Mouse (Mus musculus) megakaryocyte, adult 5-6 weeks (primary cell): ENCODE results near the gene Ccndbp1. TPM values are rescaled to one million over a fixed set of nuclear protein-coding genes. Genes with fewer than 3 reads are reported as not detected.
"Not testable (repeated sequence)": the region's sequence is repeated elsewhere in the genome, so short reads cannot be mapped to it uniquely, and the experiment has no call there.

Source experiments
- ATAC-seq: 2 replicates; pipeline ENCODE4 v1.8.0; 2016; ENCODE audit warnings: mild to moderate bottlenecking, inconsistent platforms; ENCODE audit not compliant: poor library complexity, severe bottlenecking
- total RNA-seq, 2 experiments: library from RNA; stranded (forward) in 1 of 2; stranded (reverse) in 1 of 2; fragments of 153-499, 151-499 nt in 1 of 2; fragments of 221-1000, 200-1000 nt in 1 of 2; gene quantifications; 2 replicates each; pipeline versions ENCODE4 v1.2.3 to v1.2.4; 2015 to 2017

Gene Ccndbp1
- total RNA-seq, 2 experiments from 2014 or later, result 63.0 to 74.7 TPM

- not testable (repeated sequence) for ATAC-seq
Measured at GRCm38 (mm10) chr2:120996607-120997006, 11.6 kb upstream of the Ccndbp1 start.

- no peak for ATAC-seq
Measured at GRCm38 (mm10) chr2:120998863-120999262, 9.3 kb upstream of the Ccndbp1 start.

GRCm38 (mm10) chr2:121003586-121003985 is 4.6 kb upstream of the Ccndbp1 start:
- ATAC-seq, result no peak

DNA sequence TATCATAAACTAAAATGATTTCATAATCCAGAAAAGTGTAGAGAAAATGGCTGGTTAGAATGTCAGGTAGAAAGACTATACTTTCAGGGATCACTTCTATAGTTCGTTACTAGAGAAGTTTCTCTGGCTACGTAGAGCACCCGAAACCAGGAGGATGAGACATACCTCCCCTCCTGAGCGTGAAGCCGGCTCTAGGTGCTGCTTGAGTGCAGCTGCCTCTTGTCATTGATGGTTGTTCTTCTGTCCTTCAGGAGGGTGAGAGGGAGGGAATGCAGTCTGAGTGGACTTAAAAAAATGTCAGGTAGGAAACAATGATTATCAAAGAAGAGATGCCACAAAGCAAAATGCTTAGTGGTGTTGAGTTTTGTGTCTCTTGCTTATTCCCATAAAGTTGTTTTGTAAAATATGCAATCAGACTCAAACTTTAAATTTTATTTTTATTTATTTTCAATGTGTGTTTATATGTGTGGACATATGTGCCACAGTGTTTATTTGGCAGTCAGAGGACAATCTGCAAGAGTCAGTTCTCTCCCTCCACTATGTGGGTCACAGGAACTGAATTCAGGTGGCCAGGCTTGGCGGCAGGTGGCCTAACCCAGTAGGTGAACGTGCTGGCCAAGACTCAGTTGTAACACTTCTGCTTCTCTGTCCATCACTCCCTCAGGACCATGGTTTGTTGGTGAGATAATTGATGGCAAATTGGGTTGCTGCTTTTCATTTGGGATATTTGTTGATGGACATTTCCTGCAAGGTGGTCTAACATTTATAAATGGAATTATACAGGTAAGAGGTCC is 4.0 kb upstream of the Ccndbp1 start:
- ATAC-seq, result no peak

DNA sequence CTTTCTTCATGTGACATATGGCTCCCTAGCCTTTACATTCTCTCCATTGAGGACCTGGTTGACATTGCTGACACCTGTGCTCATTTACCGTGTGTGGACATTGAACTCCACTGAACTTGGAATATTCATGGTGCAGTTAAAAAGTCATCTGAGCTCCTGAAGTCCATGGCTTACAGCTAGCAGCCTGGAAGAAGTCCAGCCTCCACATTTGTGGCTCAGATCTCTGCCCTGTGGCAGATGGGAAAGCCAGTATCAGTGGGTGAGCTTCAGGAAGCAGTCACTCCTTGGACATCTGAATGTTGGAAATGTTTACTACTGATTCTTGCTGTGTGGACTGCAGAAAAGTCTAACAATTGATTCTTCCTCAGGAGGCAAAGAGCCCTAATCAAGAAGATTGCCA is 1.2 kb upstream of the Ccndbp1 start:
- ATAC-seq, result no peak

- ATAC-seq, result no peak
Measured at GRCm38 (mm10) chr2:121008664-121009007, 433 bp downstream of the Ccndbp1 start.

GRCm38 (mm10) chr2:121009071-121009677 is 971 bp downstream of the Ccndbp1 start:
- ATAC-seq, result no peak

- no peak for ATAC-seq
Measured at GRCm38 (mm10) chr2:121012676-121013075, 4.5 kb downstream of the Ccndbp1 start.

- no peak for ATAC-seq
Measured at GRCm38 (mm10) chr2:121015507-121015906, 7.3 kb downstream of the Ccndbp1 start.

DNA sequence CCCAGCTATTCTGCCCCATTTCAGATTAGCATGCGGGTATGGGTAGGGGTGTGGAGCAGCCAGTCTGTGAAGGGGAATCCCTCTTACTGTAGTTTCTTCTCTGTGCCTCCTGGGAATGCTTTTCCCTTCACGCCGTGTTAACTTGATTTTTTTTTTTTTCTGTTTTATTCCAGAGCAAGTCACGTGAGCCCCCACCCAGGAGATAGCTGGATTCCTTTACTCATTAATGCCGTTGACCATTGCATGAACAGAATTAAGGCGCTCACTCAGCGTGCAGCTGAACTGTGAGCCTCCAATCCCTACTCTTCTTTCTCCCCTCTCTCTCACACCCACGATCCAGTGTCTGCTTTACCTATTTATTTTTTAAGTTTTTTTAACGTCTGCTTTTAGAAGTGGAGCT is 8.0 kb downstream of the Ccndbp1 start:
- ATAC-seq, result no peak

DNA sequence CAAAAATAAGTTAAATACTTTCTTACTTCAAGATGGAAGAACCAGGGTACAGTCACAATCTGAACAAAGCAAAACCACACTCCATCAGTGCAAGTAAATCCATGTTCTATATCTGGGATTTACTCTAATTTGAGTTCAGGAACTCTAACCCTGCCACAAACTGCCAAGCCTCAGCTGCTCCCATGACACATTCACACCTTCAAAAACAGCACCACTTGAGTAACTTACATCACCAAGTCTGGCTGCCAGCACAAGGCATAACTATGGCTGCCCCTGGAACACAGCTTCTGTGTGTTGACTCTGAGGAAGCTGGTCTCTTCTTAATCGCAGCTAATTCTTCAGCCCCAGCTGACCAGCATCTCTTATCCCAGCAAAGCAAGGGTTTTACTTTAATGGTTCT is 8.9 kb downstream of the Ccndbp1 start:
- no peak for ATAC-seq

DNA sequence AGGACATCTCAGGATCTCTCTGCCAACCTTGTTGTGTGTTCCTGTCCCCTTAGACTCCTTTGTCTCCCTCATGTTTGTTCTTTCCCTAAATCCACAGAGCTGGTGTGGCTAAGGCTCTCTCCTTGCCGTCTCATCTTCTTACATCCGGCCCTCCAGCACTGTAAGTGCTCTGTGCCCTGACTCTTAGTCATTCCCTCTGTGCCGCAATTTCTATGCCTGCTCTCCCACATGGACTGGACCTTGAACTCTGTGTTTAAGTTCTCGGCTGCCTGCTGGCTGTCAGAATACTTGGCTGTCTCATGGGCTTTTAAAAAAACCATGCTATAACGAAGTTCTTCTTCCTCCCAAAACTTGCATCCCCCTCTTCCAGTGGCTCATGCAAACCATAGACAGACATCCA is 14.7 kb downstream of the Ccndbp1 start:
- no peak for ATAC-seq

- peak; percentile 51 for ATAC-seq
Measured at GRCm38 (mm10) chr2:121036733-121037341, 28.6 kb downstream of the Ccndbp1 start, which contains the start of gene Epb42. Gene Epb42 (minus strand): TSS chr2:121037072.

- ATAC-seq, result not testable (repeated sequence)
Measured at GRCm38 (mm10) chr2:121038851-121039250, 30.6 kb downstream of the Ccndbp1 start.

GRCm38 (mm10) chr2:121039382-121039781 is 31.2 kb downstream of the Ccndbp1 start:
- ATAC-seq, result no peak

GRCm38 (mm10) chr2:121041098-121041497 is 32.9 kb downstream of the Ccndbp1 start:
- peak; percentile 51; the same call in 1 of the 2 replicates for ATAC-seq

GRCm38 (mm10) chr2:121045653-121046052 is 37.5 kb downstream of the Ccndbp1 start:
- no peak for ATAC-seq

- no peak for ATAC-seq
Measured at GRCm38 (mm10) chr2:121052176-121052575, 44.0 kb downstream of the Ccndbp1 start.

DNA sequence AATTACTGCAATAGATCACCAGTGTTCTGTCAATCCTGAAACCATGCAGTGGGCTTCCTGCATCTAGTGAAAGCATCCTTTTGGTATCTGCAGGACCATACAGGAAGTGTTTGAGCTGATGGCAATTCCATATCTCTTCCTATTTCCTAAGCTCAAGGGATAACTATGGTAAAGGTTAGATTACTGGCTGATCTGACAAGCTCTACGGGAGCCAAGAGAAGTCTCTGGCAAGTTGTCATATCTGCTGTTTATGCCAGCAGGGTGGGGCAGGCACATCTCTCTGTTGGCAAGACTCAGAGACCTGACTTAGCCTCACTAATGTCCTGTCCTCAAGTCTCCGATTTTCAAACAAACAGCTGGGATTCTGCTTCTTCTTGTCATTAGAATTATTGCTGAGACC is 45.9 kb downstream of the Ccndbp1 start:
- ATAC-seq, result no peak

DNA sequence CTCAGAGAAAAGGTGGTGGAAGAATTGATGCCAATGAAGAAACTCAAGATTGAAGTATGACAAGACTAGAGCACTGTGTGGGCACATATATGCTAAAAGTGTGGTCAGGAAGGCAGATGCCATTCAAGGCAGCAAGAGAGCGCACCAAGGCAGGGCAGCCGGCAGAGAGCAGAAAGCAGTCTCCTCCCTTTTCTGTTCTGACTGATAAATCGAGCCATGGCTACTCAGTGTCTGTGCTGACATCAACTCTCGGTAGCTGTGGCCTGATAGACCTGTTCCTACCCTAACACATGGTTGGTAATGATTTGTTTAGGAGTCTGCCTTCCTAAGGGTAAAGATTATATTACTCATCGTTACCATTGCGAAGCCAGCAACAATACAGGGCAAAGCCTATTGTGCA is 47.7 kb downstream of the Ccndbp1 start:
- ATAC-seq, result no peak

DNA sequence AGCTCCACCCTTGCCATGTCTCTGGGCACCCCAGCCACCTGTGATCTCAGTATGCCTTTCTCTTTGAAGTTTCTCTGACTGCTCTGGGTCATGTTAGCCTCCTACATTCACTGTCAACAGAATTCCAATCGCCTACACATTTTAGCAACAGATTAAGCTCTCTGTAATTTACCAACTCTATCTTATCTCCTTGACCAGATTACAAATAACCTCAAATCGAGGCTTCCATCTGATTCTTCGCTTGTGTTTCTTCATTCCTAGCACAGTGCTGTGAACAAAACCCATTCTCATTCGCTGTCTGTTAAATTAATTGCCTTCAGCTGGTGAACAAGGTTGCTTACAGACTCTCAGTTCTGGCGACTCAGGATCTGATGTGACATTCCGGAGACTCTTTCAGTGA is 49.8 kb downstream of the Ccndbp1 start:
- no peak for ATAC-seq

GRCm38 (mm10) chr2:121061315-121061714 is 53.1 kb downstream of the Ccndbp1 start:
- no peak for ATAC-seq
